Mouse (Mus musculus) lung, embryonic 14.5 days (tissue): Measurements from ENCODE around the gene Dtnbp1. TPM values are rescaled to one million over a fixed set of nuclear protein-coding genes. Genes with fewer than 3 reads are reported as not detected.

Source experiments
- ATAC-seq: fragments of 200-750 bp; cut with Nextera tagmentation; 2 replicates; pipeline ENCODE4 v1.8.0; 2017; ENCODE audit warnings: mild to moderate bottlenecking, moderate TSS enrichment, moderate library complexity; ENCODE audit not compliant: insufficient read depth
- DNase-seq: peaks from one replicate; pipeline ENCODE4 v3.0.0-alpha.2; 2015
- H3K27ac ChIP-seq: fragments of 300-500 bp; sonication (generic); 2 replicates; pipeline ENCODE4 v1.5.1; 2014; ENCODE audit warnings: low read depth, mild to moderate bottlenecking, moderate library complexity
- H3K27me3 ChIP-seq: fragments of 300-500 bp; sonication (generic); 2 replicates; pipeline ENCODE4 v1.6.1; 2014; ENCODE audit warnings: low read length, control low read depth; ENCODE audit not compliant: insufficient read depth
- H3K36me3 ChIP-seq: fragments of 300-500 bp; sonication (generic); 2 replicates; pipeline ENCODE4 v1.6.1; 2014; ENCODE audit warnings: control low read depth; ENCODE audit not compliant: insufficient read depth
- H3K4me1 ChIP-seq: fragments of 300-500 bp; sonication (generic); 2 replicates; pipeline ENCODE4 v1.6.1; 2014; ENCODE audit warnings: antibody characterized with exemption, control low read depth; ENCODE audit not compliant: insufficient read depth
- H3K4me2 ChIP-seq: fragments of 300-500 bp; sonication (generic); 2 replicates; pipeline ENCODE4 v1.6.1; 2014; ENCODE audit warnings: mild to moderate bottlenecking
- H3K4me3 ChIP-seq: fragments of 300-500 bp; sonication (generic); 2 replicates; pipeline ENCODE4 v1.5.1; 2014; ENCODE audit warnings: low read depth, low read length
- H3K9ac ChIP-seq: fragments of 300-500 bp; sonication (generic); 2 replicates; pipeline ENCODE4 v1.6.1; 2014
- H3K9me3 ChIP-seq: fragments of 300-500 bp; sonication (generic); 2 replicates; pipeline ENCODE4 v1.6.1; 2016; ENCODE audit warnings: low read depth, low read length, control low read depth
- CTCF ChIP-seq: IDR thresholded peaks from 2 replicates; pipeline ENCODE4 v1.5.1; 2016; ENCODE audit warnings: antibody characterized with exemption, low read depth
- WGBS: fragments of 180-500 bp; shearing (Covaris S2); extraction: QIAGEN DNeasy Blood & Tissue Kit; methylation state at CpG from one replicate; pipeline ENCODE4 v1.1.7; 2014; 5-methylcytosine and 5-hydroxymethylcytosine counted together
- polyA plus RNA-seq: library from polyadenylated mRNA; unstranded; fragments of >200 nt; fragmentation: Nextera tagmentation; extraction: Ambion mirVana; gene quantifications from 2 replicates; pipeline ENCODE4 v1.2.1, GENCODE M21; 2014

Dtnbp1 gene
- polyA plus RNA-seq, 1 experiment from 2014 or later, result 75.8 TPM

DNA sequence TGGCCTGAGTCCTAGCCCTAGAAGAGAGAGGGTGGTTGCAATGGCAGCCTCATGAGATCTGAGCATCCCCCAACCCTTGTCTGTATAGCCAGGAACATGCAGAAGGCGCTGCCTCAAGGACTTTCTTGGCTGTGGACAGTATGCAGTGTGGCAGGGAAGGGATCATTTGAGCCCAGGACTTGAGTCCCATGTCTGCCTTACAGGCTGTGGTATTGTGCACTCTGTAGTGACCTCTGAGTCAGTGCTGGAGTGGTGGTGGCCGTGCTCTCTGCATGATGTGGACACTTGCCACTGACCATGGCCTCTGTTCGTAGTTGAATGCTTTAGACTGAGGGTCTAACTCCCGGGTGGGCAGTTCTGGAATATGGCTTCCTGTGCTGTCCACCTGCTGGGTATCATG, 84.7 kb downstream of the Dtnbp1 start:
- no peak for TF ChIP-seq CTCF
- Histone ChIP-seq H3K4me2 (no peak overlapping the region), H3K4me1 (no peaks in the 10 kb centered on the region), H3K27me3 (no peaks in the 10 kb centered on the region), H3K36me3 (peaks cover 98% of the 10 kb centered on the region), H3K9ac (no peak overlapping the region), H3K9me3 (no peaks in the 10 kb centered on the region), H3K27ac (no peak overlapping the region), H3K4me3 (no peak overlapping the region)
- no peak for ATAC-seq
- WGBS, result 91% methylated on average over 4 of the region's 4 CpGs
- DNase-seq, result no peak

DNA sequence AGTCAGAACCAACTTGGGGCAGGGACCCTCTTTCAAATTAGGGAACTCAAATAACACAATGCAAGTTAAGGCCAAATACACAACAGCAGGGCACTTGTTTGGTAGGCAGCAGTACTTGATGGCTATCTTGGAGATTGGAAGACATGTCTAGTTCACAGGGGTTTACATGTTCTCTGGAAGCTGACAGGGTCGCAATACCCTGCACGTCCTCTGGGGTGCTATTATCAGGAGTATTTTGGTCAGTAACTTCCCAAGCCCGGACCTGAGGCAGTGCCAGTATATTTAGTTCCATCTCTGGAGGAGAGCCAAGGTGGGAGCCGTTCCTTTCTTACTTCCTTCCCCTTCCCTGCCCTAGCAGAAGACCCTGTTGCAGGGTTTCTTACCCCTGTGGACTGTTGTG, 86.0 kb downstream of the Dtnbp1 start:
- H3K4me2 ChIP-seq, result no peak overlapping the region
- H3K4me3 ChIP-seq, result no peak overlapping the region
- H3K4me1 ChIP-seq, result no peaks in the 10 kb centered on the region
- no peak overlapping the region for H3K9ac ChIP-seq
- H3K36me3 ChIP-seq, result peaks cover 94% of the 10 kb centered on the region
- peak; percentile 55 for DNase-seq
- TF ChIP-seq CTCF, result peak; percentile 46
- 61% methylated on average over 4 of the region's 4 CpGs for WGBS
- no peaks in the 10 kb centered on the region for H3K27me3 ChIP-seq
- H3K27ac ChIP-seq, result no peak overlapping the region
- no peak for ATAC-seq
- H3K9me3 ChIP-seq, result no peaks in the 10 kb centered on the region

DNA sequence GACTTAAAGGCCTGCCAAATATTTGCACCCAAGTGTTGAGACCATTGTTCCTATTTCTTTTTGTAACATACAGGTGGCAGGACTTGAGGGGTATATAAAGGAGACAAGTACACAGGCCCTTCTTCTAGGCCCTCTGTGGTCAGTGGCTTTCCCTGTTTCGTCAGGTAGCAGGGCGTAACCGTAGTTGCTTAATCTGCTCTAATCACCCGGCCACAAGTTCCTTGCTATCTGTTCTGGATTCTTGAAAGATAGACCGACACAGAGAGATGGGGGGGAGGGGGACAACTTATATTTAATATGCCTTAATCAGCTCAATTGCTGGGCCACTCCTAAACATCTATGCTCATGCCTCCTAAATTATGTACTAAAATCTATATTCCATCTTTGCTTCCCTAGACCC, 86.6 kb downstream of the Dtnbp1 start:
- Histone ChIP-seq H3K9ac (no peak overlapping the region), H3K36me3 (peaks cover 95% of the 10 kb centered on the region), H3K27ac (no peak overlapping the region), H3K4me2 (no peak overlapping the region), H3K4me1 (no peaks in the 10 kb centered on the region), H3K4me3 (no peak overlapping the region), H3K27me3 (no peaks in the 10 kb centered on the region), H3K9me3 (no peaks in the 10 kb centered on the region)
- ATAC-seq (no peak), DNase-seq (no peak)
- TF ChIP-seq CTCF, result no peak
- WGBS, result 76% methylated on average over 5 of the region's 5 CpGs

DNA sequence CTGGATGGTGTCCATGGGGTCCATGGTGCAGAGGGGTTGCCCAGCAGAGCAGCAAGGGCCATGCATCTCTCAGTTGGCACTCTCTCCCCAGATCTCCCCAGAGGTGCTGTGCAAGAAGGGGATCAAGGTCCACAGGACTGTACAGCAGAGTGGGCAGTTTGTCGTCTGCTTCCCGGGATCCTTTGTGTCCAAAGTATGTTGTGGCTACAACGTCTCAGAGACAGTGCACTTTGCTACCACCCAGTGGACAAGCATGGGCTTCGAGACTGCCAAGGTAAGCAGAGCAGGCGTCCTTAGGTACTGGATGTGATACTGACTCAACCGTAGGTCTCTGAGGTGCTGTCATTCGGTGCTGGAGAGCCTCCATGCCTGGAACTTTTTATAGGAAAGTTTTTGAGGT, 88.4 kb downstream of the Dtnbp1 start:
- Histone ChIP-seq H3K9me3 (no peaks in the 10 kb centered on the region), H3K4me1 (peaks cover 5% of the 10 kb centered on the region; the same call in 1 of the 2 replicates), H3K4me2 (no peak overlapping the region), H3K9ac (no peak overlapping the region), H3K27me3 (no peaks in the 10 kb centered on the region), H3K4me3 (no peak overlapping the region), H3K27ac (no peak overlapping the region), H3K36me3 (peaks cover 94% of the 10 kb centered on the region)
- TF ChIP-seq CTCF, result peak; percentile 52
- ATAC-seq, result no peak
- WGBS, result 59% methylated on average over 7 of the region's 7 CpGs
- peak; percentile 58 for DNase-seq

DNA sequence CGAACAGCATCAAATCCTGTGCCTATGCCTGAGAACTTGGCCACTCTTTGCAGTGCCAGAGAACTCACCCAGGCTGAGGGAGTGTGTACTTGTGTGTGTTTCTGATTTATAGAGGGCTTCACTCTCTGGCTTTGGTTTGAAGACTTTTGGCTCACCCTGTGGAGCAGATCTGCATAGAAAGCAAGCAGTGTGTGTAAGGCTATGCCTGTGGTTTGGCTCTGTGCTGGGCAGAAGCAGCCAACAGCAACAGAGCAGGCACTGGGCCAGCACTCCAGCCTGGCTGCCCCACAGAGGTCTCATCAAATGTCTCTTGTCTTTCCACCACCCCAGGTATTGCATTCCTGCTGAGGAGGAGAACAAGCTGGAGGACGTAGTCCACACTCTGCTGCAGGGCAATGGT, 89.1 kb downstream of the Dtnbp1 start:
- H3K4me1 ChIP-seq, result peaks cover 8% of the 10 kb centered on the region; the same call in 1 of the 2 replicates
- H3K4me3 ChIP-seq, result no peak overlapping the region
- no peak overlapping the region for H3K4me2 ChIP-seq
- no peak overlapping the region for H3K9ac ChIP-seq
- peak; percentile 52 for DNase-seq
- H3K9me3 ChIP-seq, result no peaks in the 10 kb centered on the region
- no peaks in the 10 kb centered on the region for H3K27me3 ChIP-seq
- peaks cover 91% of the 10 kb centered on the region for H3K36me3 ChIP-seq
- 73% methylated on average over 2 of the region's 2 CpGs for WGBS
- no peak for TF ChIP-seq CTCF
- ATAC-seq, result no peak
- no peak overlapping the region; the same call in 1 of the 2 replicates for H3K27ac ChIP-seq

DNA sequence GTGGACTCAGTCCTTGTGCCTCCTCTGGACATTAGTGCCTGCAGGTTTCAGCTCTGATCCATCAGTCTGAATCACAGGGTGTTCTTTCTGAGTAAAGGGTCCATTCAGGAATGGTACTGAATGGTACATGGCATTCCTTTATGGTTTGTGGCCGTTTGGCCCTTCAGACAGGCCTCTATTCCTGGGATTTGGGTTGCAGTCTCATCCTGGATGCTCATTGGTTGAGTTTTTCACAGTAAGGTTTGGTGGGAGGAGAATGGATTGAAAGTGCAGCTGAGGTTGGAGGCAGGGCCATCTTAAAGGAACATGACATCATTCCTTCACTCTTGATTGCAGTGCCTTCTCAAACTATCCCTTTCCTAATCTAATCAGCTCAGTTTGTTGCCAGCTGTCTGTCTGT, 93.2 kb downstream of the Dtnbp1 start:
- Histone ChIP-seq H3K27ac (peak overlapping the region; percentile 83), H3K36me3 (peaks cover 66% of the 10 kb centered on the region), H3K4me2 (no peak overlapping the region), H3K4me3 (no peak overlapping the region), H3K9ac (no peak overlapping the region), H3K9me3 (no peaks in the 10 kb centered on the region), H3K4me1 (peaks cover 16% of the 10 kb centered on the region), H3K27me3 (no peaks in the 10 kb centered on the region)
- TF ChIP-seq CTCF, result no peak
- ATAC-seq, result no peak
- DNase-seq, result no peak
- 25% methylated on average over 1 of the region's 1 CpGs for WGBS

DNA sequence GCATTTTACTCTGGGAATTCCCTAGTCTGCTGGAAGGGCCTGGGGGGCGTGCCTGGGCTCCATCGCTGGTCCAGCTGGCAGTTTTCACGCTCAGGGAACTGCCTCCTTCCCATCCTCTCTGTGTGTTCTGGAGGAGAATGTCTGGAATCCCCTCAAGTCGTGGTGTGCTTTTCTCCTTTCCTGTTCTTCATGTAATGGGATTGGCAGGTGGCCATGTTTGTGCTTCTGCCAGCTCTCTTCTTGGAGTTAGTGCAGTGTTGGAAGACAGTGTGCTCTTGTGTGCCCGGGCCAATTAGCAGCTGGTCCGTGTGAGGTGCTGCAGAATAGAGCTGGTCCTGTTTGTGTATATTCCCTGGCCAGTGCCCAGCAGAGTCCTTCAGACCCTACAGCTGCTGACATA, 94.2 kb downstream of the Dtnbp1 start:
- H3K9ac ChIP-seq, result no peak overlapping the region
- no peaks in the 10 kb centered on the region for H3K27me3 ChIP-seq
- no peak overlapping the region for H3K4me2 ChIP-seq
- H3K9me3 ChIP-seq, result no peaks in the 10 kb centered on the region
- H3K4me3 ChIP-seq, result no peak overlapping the region
- H3K4me1 ChIP-seq, result peaks cover 16% of the 10 kb centered on the region
- DNase-seq (peak; percentile 97), ATAC-seq (peak; percentile 98)
- peak overlapping the region; percentile 83 for H3K27ac ChIP-seq
- H3K36me3 ChIP-seq, result peaks cover 63% of the 10 kb centered on the region
- WGBS, result 17% methylated on average over 6 of the region's 6 CpGs
- no peak for TF ChIP-seq CTCF

DNA sequence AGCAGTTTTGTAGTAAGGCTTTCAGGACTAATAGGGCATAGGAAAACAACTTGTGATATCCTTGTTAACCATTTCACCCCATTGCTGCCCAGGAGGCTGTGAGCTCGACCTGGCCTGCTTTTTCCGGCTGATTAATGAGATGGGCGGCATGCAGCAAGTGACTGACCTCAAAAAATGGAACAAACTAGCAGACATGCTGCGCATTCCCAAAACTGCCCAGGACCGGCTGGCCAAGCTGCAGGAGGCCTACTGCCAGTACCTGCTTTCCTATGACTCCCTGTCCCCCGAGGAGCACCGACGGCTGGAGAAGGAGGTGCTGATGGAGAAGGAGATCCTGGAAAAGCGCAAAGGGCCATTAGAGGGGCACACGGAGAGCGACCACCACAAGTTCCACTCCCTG, 95.8 kb downstream of the Dtnbp1 start:
- 87% methylated on average over 11 of the region's 11 CpGs for WGBS
- Histone ChIP-seq H3K27ac (no peak overlapping the region), H3K36me3 (peaks cover 61% of the 10 kb centered on the region)

More for the DNA sequence above, 95.8 kb downstream of the Dtnbp1 start:
- Histone ChIP-seq H3K9me3 (no peaks in the 10 kb centered on the region), H3K9ac (no peak overlapping the region), H3K4me2 (no peak overlapping the region), H3K27me3 (no peaks in the 10 kb centered on the region), H3K4me1 (peaks cover 16% of the 10 kb centered on the region), H3K4me3 (no peak overlapping the region)
- no peak for DNase-seq
- no peak for ATAC-seq
- no peak for TF ChIP-seq CTCF
